Mouse (Mus musculus) embryonic facial prominence, embryonic 13.5 days (tissue): Measurements from ENCODE around the gene Acvr1b. TPM values are rescaled to one million over a fixed set of nuclear protein-coding genes. Genes with fewer than 3 reads are reported as not detected.

ENCODE experiments used
- ATAC-seq: fragments of 200-750 bp; cut with Nextera tagmentation; 2 replicates; pipeline ENCODE4 v1.8.0; 2017; ENCODE audit warnings: low read depth; ENCODE audit not compliant: insufficient number of reproducible peaks, insufficient read depth, low FRiP score, low TSS enrichment
- H3K27ac ChIP-seq: fragments of 300-500 bp; sonication (generic); 2 replicates; pipeline ENCODE4 v1.5.1; 2015; ENCODE audit warnings: moderate library complexity, mild to moderate bottlenecking, inconsistent platforms
- H3K27me3 ChIP-seq: fragments of 300-500 bp; sonication (generic); 2 replicates; pipeline ENCODE4 v1.6.1; 2015; ENCODE audit warnings: mild to moderate bottlenecking, inconsistent platforms
- H3K36me3 ChIP-seq: fragments of 300-500 bp; sonication (generic); 2 replicates; pipeline ENCODE4 v1.6.1; 2015; ENCODE audit warnings: mild to moderate bottlenecking, inconsistent platforms
- H3K4me1 ChIP-seq: fragments of 300-500 bp; sonication (generic); 2 replicates; pipeline ENCODE4 v1.6.1; 2015; ENCODE audit warnings: inconsistent platforms
- H3K4me2 ChIP-seq: fragments of 300-500 bp; sonication (generic); 2 replicates; pipeline ENCODE4 v1.6.1; 2015; ENCODE audit warnings: moderate library complexity, mild to moderate bottlenecking, inconsistent platforms
- H3K4me3 ChIP-seq: fragments of 300-500 bp; sonication (generic); 2 replicates; pipeline ENCODE4 v1.5.1; 2015; ENCODE audit warnings: mild to moderate bottlenecking, inconsistent platforms
- H3K9ac ChIP-seq: fragments of 300-500 bp; sonication (generic); 2 replicates; pipeline ENCODE4 v1.6.1; 2015; ENCODE audit warnings: mild to moderate bottlenecking, inconsistent platforms
- H3K9me3 ChIP-seq: fragments of 300-500 bp; sonication (generic); 2 replicates; pipeline ENCODE4 v1.6.1; 2016; ENCODE audit warnings: inconsistent platforms
- WGBS: fragments of 180-500 bp; shearing (Covaris S2); methylation state at CpG from one replicate; pipeline ENCODE4 v1.1.7; 2015; ENCODE audit warnings: mixed read lengths; 5-methylcytosine and 5-hydroxymethylcytosine counted together
- polyA plus RNA-seq: library from polyadenylated mRNA; unstranded; fragments of >200 nt; fragmentation: Nextera tagmentation; extraction: Ambion mirVana; gene quantifications from 2 replicates; pipeline ENCODE4 v1.2.1, GENCODE M21; 2015

Acvr1b gene
- polyA plus RNA-seq, 1 experiment from 2014 or later: 8.0 TPM

DNA sequence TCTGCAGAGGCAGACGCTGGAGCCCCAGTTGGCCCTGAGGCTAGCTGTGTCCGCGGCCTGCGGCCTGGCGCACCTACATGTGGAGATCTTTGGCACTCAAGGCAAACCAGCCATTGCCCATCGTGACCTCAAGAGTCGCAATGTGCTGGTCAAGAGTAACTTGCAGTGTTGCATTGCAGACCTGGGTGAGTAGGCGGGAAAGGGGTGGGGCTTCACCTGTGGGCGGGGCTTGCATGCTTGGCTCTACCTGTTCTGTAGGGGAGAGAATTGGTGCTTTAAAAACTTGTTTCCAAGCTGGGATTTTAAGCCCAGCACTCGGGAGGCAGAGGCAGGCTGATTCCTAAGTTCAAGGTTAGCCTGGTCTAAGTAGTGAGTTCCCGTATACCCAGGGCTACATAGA is 36.4 kb upstream of the Acvr1b start:
- peaks cover 48% of the 10 kb centered on the region for H3K4me1 ChIP-seq
- peaks cover 5% of the 10 kb centered on the region; the same call in 1 of the 2 replicates for H3K36me3 ChIP-seq
- no peak overlapping the region for H3K4me3 ChIP-seq
- WGBS: 79% methylated on average over 11 of the region's 11 CpGs
- no peak overlapping the region for H3K27ac ChIP-seq
- no peaks in the 10 kb centered on the region for H3K27me3 ChIP-seq
- H3K9ac ChIP-seq: no peak overlapping the region
- no peak for ATAC-seq
- no peaks in the 10 kb centered on the region for H3K9me3 ChIP-seq
- no peak overlapping the region for H3K4me2 ChIP-seq

DNA sequence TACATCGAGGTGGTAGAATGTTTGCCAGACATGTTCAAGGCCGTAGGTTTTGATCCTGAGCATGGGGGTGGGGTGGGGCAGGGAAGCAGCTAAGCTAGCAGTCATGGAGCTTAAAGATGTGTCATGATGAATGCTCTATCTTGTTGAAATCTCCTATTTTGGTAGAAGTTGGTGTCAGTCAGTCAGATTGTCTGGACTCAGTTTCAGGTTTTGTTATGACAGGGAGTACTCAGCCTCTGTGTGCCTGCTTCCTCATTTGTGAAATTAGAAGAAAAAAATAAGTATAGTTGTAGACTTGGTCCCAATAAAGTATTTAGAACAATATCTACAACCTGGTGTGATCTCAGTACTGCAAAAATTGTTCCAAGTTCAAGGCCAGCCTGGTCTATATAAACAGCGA is 35.2 kb upstream of the Acvr1b start:
- H3K27me3 ChIP-seq: no peaks in the 10 kb centered on the region
- 72% methylated on average over 3 of the region's 3 CpGs for WGBS
- peaks cover 53% of the 10 kb centered on the region for H3K4me1 ChIP-seq
- ATAC-seq: no peak
- no peaks in the 10 kb centered on the region for H3K9me3 ChIP-seq
- H3K4me2 ChIP-seq: no peak overlapping the region
- no peak overlapping the region for H3K27ac ChIP-seq
- H3K36me3 ChIP-seq: peaks cover 5% of the 10 kb centered on the region; the same call in 1 of the 2 replicates
- no peak overlapping the region for H3K9ac ChIP-seq
- H3K4me3 ChIP-seq: no peak overlapping the region

DNA sequence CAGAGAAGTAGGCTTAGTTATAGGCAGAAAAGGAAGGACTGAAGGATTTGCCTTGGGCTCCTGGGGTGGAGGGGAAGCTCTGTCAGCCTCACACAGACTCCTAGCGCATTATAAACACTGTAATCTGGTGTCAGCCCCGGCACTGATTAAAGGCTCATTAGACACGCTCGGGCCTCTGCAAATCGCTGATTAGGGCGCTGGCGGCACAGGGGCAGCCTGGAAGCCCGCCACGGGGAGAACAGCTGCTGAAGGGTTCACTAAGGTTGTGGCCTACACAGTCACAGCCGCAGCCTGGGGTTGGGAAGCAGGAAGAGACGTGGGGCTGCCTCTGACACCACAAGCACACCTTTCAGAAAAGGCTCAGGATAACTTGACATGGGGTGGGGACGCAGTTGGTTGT is 34.0 kb upstream of the Acvr1b start:
- Histone ChIP-seq H3K36me3 (peaks cover 5% of the 10 kb centered on the region; the same call in 1 of the 2 replicates), H3K4me1 (peaks cover 56% of the 10 kb centered on the region), H3K9ac (peak overlapping the region; percentile 57), H3K27me3 (no peaks in the 10 kb centered on the region), H3K9me3 (no peaks in the 10 kb centered on the region), H3K27ac (peak overlapping the region; percentile 72), H3K4me3 (no peak overlapping the region), H3K4me2 (no peak overlapping the region; the same call in 1 of the 2 replicates)
- WGBS: 14% methylated on average over 12 of the region's 12 CpGs
- no peak for ATAC-seq

DNA sequence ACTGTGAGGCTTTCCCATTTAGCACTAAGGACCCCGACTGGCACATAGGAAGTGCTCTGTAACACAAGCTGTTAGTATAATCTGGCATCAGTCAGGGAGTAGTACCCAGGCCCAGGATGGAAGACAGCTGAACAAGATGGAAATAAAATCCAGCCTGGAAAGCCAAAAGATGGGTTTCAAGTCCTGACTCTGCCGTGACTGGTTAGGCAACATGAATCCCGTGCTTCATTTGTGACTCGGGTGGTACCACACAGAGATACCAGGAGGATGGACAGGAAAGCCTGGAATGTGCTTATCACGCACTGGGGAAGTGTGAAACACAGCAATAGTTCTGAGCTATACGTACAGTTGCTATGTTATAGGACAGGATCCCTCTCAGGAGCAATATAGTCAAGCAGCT is 33.3 kb upstream of the Acvr1b start:
- no peaks in the 10 kb centered on the region for H3K27me3 ChIP-seq
- no peak overlapping the region for H3K4me2 ChIP-seq
- peak overlapping the region; percentile 72 for H3K27ac ChIP-seq
- H3K9me3 ChIP-seq: no peaks in the 10 kb centered on the region
- peaks cover 56% of the 10 kb centered on the region for H3K4me1 ChIP-seq
- H3K9ac ChIP-seq: 0 out of 2 replicates have a peak overlapping the region, but pooled peaks have one; percentile 57
- 35% methylated on average over 6 of the region's 6 CpGs for WGBS
- peaks cover 5% of the 10 kb centered on the region; the same call in 1 of the 2 replicates for H3K36me3 ChIP-seq
- ATAC-seq: no peak
- no peak overlapping the region for H3K4me3 ChIP-seq

DNA sequence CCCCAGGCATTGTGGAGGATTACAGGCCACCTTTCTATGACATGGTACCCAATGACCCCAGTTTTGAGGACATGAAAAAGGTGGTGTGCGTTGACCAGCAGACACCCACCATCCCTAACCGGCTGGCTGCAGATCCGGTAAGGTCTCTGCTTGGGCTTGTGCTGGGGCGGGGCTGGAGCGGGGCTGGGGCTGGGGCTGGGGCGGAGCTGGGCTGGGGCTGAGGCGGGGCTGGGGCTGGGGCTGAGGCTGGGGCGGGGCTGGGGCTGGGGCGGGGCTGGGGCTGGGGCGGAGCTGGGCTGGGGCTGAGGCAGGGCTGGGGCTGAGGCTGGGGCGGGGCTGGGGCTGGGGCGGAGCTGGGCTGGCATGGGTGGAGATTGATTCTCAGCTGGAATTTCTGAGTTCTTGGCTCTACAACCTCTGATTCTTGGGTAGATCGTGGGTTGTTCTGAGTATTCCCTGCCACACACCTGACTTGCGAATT is 32.8 kb upstream of the Acvr1b start:
- H3K36me3 ChIP-seq: peaks cover 5% of the 10 kb centered on the region; the same call in 1 of the 2 replicates
- H3K4me2 ChIP-seq: no peak overlapping the region
- ATAC-seq: peak; percentile 50
- no peak overlapping the region for H3K4me3 ChIP-seq
- H3K27me3 ChIP-seq: no peaks in the 10 kb centered on the region
- H3K9me3 ChIP-seq: no peaks in the 10 kb centered on the region
- WGBS: 4% methylated on average over 11 of the region's 14 CpGs
- H3K9ac ChIP-seq: no peak overlapping the region
- H3K27ac ChIP-seq: peak overlapping the region; percentile 72; the same call in 1 of the 2 replicates
- peaks cover 57% of the 10 kb centered on the region for H3K4me1 ChIP-seq

DNA sequence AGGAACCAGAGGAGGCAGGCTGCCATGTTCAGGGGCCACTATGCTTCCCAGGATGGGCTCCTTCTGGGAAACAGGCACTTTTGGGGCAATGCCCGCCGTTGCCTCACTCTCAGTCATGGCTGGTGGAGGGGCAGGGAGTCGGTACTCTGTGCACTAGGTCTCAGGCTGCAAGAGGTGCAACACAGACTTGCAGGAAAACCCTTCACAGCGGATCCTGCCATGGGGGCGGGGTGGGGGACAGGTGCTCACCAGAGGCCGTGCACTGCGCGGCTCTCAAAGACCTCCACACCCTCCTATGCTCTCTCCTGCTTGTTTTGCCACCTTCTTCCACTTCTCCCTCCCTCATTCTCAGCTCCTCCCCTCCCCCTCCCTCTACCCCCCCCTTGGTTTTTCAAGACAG is 31.2 kb upstream of the Acvr1b start:
- no peaks in the 10 kb centered on the region for H3K9me3 ChIP-seq
- H3K9ac ChIP-seq: no peak overlapping the region
- no peaks in the 10 kb centered on the region for H3K36me3 ChIP-seq
- WGBS: 57% methylated on average over 8 of the region's 8 CpGs
- no peak overlapping the region for H3K4me3 ChIP-seq
- peaks cover 73% of the 10 kb centered on the region for H3K4me1 ChIP-seq
- H3K27me3 ChIP-seq: no peaks in the 10 kb centered on the region
- H3K27ac ChIP-seq: no peak overlapping the region
- ATAC-seq: no peak
- no peak overlapping the region for H3K4me2 ChIP-seq

DNA sequence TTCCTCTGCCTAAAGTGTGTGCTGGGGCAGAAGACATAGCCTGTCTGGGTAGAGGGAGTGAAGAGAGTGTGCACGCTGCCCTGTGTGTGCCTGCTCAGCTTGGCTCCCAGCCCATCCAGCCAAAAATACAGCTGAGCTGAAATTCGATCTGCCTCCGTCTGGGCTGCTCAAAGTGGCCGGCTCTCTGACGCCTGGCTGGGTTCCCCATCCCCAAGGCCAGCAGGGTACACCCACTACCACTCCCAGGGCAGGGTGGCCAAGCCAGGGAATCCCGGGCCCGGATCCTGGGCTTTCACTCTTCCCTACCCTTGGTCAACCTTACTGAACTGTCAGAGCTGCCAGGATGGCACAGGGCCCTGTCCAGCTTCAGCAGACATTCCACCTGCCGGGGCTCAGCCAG is 30.4 kb upstream of the Acvr1b start:
- Histone ChIP-seq H3K4me1 (peaks cover 80% of the 10 kb centered on the region), H3K9ac (peak overlapping the region; percentile 40; the same call in 1 of the 2 replicates), H3K9me3 (no peaks in the 10 kb centered on the region), H3K36me3 (no peaks in the 10 kb centered on the region), H3K27ac (peak overlapping the region; percentile 80), H3K27me3 (no peaks in the 10 kb centered on the region), H3K4me2 (peak overlapping the region; percentile 40), H3K4me3 (no peak overlapping the region)
- WGBS: 7% methylated on average over 8 of the region's 8 CpGs
- 0 out of 2 replicates have a peak, but pooled peaks have one; percentile 23 for ATAC-seq

DNA sequence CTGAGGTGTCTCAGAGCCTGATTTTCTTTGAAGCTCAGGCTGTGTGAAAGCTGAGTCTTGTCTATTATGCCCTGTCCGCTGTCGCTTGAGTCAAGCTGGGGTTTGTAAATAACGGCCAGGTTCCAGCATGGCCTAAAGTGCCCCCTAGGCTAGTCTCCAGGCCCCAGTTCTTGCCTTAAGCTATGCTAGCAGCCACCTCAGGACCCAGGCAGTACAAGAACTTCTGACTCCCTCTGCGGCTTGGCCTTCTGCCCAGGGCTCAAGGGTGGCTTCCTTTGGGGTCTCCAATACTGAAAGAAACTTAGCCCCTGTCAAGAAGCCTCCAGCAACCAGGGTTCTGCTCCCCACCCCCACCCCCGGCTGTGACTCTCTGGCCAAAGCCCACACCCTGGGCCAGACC is 29.7 kb upstream of the Acvr1b start:
- Histone ChIP-seq H3K27me3 (no peaks in the 10 kb centered on the region), H3K4me2 (no peak overlapping the region), H3K4me1 (peaks cover 78% of the 10 kb centered on the region), H3K9me3 (no peaks in the 10 kb centered on the region), H3K36me3 (no peaks in the 10 kb centered on the region), H3K9ac (no peak overlapping the region), H3K4me3 (no peak overlapping the region), H3K27ac (peak overlapping the region; percentile 70)
- ATAC-seq: no peak
- 84% methylated on average over 5 of the region's 5 CpGs for WGBS

DNA sequence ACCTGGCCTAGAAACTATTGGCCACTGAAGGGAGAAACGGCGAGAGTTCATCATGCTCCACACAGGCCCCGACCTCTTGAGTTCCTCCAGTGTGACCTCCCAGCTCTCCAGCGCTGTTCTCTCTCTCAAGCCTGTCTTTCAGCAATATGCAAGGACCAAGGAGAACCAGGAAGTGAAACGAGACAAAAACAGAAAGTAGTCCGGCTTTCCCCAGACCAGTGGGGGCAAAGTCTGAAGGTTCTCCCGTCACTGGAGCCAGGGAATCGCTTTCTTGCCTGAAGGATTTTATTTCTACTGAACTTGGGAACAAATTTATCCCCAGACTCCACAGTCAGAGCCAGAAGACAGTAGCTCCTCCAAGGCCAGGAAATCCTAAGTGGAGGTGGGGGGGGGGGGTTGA is 29.1 kb upstream of the Acvr1b start:
- Histone ChIP-seq H3K4me2 (no peak overlapping the region), H3K4me3 (no peak overlapping the region), H3K27ac (peak overlapping the region; percentile 70), H3K9me3 (no peaks in the 10 kb centered on the region), H3K36me3 (no peaks in the 10 kb centered on the region), H3K9ac (no peak overlapping the region), H3K27me3 (no peaks in the 10 kb centered on the region), H3K4me1 (peaks cover 72% of the 10 kb centered on the region)
- no peak for ATAC-seq
- WGBS: 74% methylated on average over 8 of the region's 8 CpGs

DNA sequence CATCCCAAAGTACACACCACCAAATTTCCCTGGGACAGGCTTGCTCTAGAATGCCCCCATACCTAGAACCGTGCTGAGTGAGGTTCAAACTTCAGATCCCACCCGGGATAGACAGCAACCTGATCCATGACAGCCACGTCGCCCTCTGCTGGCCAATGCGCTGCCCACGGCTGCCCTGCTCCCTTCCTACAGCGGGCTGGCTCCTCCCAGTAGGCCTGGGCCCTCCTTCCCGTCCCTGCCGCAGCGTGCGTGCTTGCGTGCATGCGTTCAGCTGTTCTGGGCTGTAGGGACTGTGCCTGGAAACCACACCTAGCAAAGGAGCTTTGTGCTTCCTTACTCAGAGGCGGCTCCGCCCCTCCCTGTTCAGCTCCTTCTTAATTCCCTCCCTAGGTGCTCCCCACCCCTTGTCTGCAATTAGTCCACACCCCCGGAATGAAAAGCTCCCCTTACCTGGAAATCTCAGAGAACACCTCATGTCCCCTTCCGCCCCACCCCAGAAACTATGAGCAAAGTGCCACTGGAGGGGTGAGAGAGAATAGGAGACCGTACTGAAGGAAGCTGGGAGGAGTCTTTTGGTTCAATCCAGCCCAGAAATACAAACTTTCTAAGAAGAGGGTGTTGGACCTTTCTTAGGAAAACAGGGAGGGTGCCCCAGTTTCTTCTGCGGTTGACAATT is 28.3 kb upstream of the Acvr1b start:
- Histone ChIP-seq H3K4me3 (peak overlapping the region; percentile 20), H3K9ac (peak overlapping the region; percentile 38; the same call in 1 of the 2 replicates), H3K9me3 (no peaks in the 10 kb centered on the region), H3K4me1 (peaks cover 64% of the 10 kb centered on the region), H3K36me3 (no peaks in the 10 kb centered on the region), H3K27me3 (no peaks in the 10 kb centered on the region), H3K4me2 (peak overlapping the region; percentile 52), H3K27ac (peak overlapping the region; percentile 70)
- 10% methylated on average over 19 of the region's 19 CpGs for WGBS
- peak; percentile 90 for ATAC-seq

DNA sequence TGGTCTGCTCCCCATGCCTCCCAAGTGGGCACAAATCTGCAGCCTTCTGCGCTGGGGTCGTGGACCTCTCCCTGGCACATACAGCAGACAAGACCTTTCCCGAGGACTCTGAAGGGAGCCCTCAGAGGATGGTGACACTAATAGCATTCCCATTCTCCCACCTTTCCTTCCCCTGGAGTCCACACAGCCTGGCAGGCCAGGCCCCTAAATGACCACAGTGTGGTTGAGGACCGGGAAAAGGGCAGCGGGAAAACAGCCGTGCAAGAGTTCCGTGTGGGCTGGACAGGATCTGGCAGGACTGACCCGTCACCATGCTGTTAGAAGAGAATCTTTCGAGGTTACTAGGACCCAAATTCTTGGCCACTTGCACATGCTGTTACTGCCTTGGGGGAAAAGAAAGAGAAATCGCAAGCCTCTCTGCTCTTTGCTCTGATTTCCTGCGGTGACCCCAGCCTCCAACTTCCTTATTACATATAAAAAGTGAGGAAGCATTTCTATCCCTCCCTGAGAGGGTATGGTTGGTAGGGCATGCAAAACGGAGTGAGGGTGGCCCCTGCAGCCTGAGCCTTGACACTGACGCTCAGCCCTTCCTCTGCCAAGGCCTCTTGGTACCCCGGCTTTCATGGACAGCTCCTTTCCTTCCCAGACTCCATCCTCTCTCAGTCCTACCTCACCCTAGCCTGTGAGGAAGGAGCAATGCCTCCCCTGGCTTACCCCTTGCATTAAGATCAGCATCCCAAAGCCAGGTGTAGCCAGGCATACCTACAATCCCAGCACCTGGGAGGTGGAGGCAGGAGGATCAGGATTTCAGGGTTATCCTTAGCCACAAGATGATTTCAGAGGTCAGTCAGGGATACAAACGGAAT is 27.5 kb upstream of the Acvr1b start:
- Histone ChIP-seq H3K4me1 (peaks cover 60% of the 10 kb centered on the region), H3K27ac (peak overlapping the region; percentile 70), H3K36me3 (no peaks in the 10 kb centered on the region), H3K9me3 (no peaks in the 10 kb centered on the region), H3K9ac (peak overlapping the region; percentile 38; the same call in 1 of the 2 replicates), H3K4me2 (peak overlapping the region; percentile 52; the same call in 1 of the 2 replicates), H3K4me3 (peak overlapping the region; percentile 20; the same call in 1 of the 2 replicates), H3K27me3 (no peaks in the 10 kb centered on the region)
- no peak for ATAC-seq
- 58% methylated on average over 15 of the region's 15 CpGs for WGBS
